Mouse (Mus musculus) small intestine, adult 2 months (tissue): ENCODE data around the gene Nup62. TPM values are rescaled to one million over a fixed set of nuclear protein-coding genes. Genes with fewer than 3 reads are reported as not detected.
A peak's percentile ranks its signal among the peaks of the same experiment; 100 is the strongest.

Source experiments
- H3K27ac ChIP-seq: fragments of 200-500 bp; 2 replicates; pipeline ENCODE4 v1.5.1; 2012; ENCODE audit warnings: low read depth, low read length, control low read depth, inconsistent platforms; ENCODE audit not compliant: insufficient read depth
- H3K27me3 ChIP-seq: fragments of 200-500 bp; 2 replicates; pipeline ENCODE4 v1.6.1; 2012; ENCODE audit warnings: mild to moderate bottlenecking, moderate library complexity, low read length, inconsistent platforms; ENCODE audit not compliant: control insufficient read depth, insufficient read depth
- H3K36me3 ChIP-seq: fragments of 200-500 bp; 2 replicates; pipeline ENCODE4 v1.6.1; 2012; ENCODE audit warnings: mild to moderate bottlenecking, low read length, control low read depth, inconsistent platforms; ENCODE audit not compliant: control insufficient read depth, insufficient read depth
- H3K4me1 ChIP-seq: fragments of 200-500 bp; 2 replicates; pipeline ENCODE4 v1.6.1; 2012; ENCODE audit warnings: low read length, inconsistent platforms, mixed read lengths; ENCODE audit not compliant: control insufficient read depth, insufficient read depth, insufficient read length
- H3K4me3 ChIP-seq: fragments of 200-500 bp; 2 replicates; pipeline ENCODE4 v1.5.1; 2012; ENCODE audit warnings: low read depth, mild to moderate bottlenecking, control low read depth, inconsistent platforms, low read length, moderate library complexity
- CTCF ChIP-seq: fragments of 200-500 bp; IDR thresholded peaks from 2 replicates; pipeline ENCODE4 v1.5.1; 2012; ENCODE audit warnings: low read depth, mild to moderate bottlenecking, control low read depth, inconsistent platforms, low read length, moderate library complexity, mixed read lengths; ENCODE audit not compliant: insufficient replicate concordance, insufficient read length; ENCODE audit errors: extremely low read depth
- POLR2A ChIP-seq: fragments of 200-500 bp; IDR thresholded peaks from 2 replicates; pipeline ENCODE4 v1.6.1; 2012; ENCODE audit warnings: low read depth, mild to moderate bottlenecking, control low read depth, inconsistent platforms, low read length, moderate library complexity
- whole genome bisulfite sequencing: fragments of 180-500 bp; shearing (Covaris S2); methylation state at CpG from one replicate; pipeline ENCODE4 v1.1.7; 2018; 5-methylcytosine and 5-hydroxymethylcytosine counted together
- polyA plus RNA-seq: library from polyadenylated mRNA; depleted of rRNA; stranded (reverse); fragments of >200 nt; gene quantifications from 2 replicates; pipeline ENCODE4 v1.2.3, GENCODE M21; 2012

The Nup62 gene
- polyA plus RNA-seq, 1 experiment: 53.3 TPM

GRCm38 (mm10) chr7:44839491-44840191 lies 23.8 kb downstream of the Nup62 start:
- Histone ChIP-seq H3K27me3 (no peaks in the 10 kb centered on the region), H3K4me1 (peaks cover 21% of the 10 kb centered on the region), H3K4me3 (peak overlapping the region; percentile 46), H3K36me3 (peaks cover 33% of the 10 kb centered on the region), H3K27ac (no peak overlapping the region)
- TF ChIP-seq POLR2A: no peak
- no peak for TF ChIP-seq CTCF
- 5% methylated on average over 58 of the region's 58 CpGs for WGBS

GRCm38 (mm10) chr7:44840426-44840825 lies 24.5 kb downstream of the Nup62 start:
- peak overlapping the region; percentile 46; the same call in 1 of the 2 replicates for H3K4me3 ChIP-seq
- 69% methylated on average over 14 of the region's 14 CpGs for WGBS
- H3K4me1 ChIP-seq: peaks cover 21% of the 10 kb centered on the region
- H3K27ac ChIP-seq: no peak overlapping the region
- TF ChIP-seq POLR2A (no peak), CTCF (no peak)
- H3K36me3 ChIP-seq: peaks cover 40% of the 10 kb centered on the region
- H3K27me3 ChIP-seq: no peaks in the 10 kb centered on the region

- peaks cover 13% of the 10 kb centered on the region for H3K4me1 ChIP-seq
- H3K27me3 ChIP-seq: no peaks in the 10 kb centered on the region
- TF ChIP-seq CTCF: no peak
- no peak for TF ChIP-seq POLR2A
- no peak overlapping the region for H3K27ac ChIP-seq
- H3K4me3 ChIP-seq: no peak overlapping the region
- H3K36me3 ChIP-seq: peaks cover 53% of the 10 kb centered on the region
- 90% methylated on average over 8 of the region's 8 CpGs for WGBS
Measured at GRCm38 (mm10) chr7:44841825-44842463, 26.1 kb downstream of the Nup62 start.

GRCm38 (mm10) chr7:44845006-44845405 lies 29.1 kb downstream of the Nup62 start:
- peaks cover 53% of the 10 kb centered on the region for H3K36me3 ChIP-seq
- H3K27me3 ChIP-seq: no peaks in the 10 kb centered on the region
- TF ChIP-seq POLR2A: no peak
- no peak for TF ChIP-seq CTCF
- 92% methylated on average over 10 of the region's 10 CpGs for WGBS
- H3K27ac ChIP-seq: no peak overlapping the region
- H3K4me3 ChIP-seq: no peak overlapping the region
- peaks cover 7% of the 10 kb centered on the region for H3K4me1 ChIP-seq

- H3K36me3 ChIP-seq: peaks cover 46% of the 10 kb centered on the region
- no peak overlapping the region for H3K27ac ChIP-seq
- WGBS: 87% methylated on average over 7 of the region's 7 CpGs
- H3K4me1 ChIP-seq: peaks cover 8% of the 10 kb centered on the region; the same call in 1 of the 2 replicates
- TF ChIP-seq CTCF (no peak), POLR2A (no peak)
- H3K4me3 ChIP-seq: no peak overlapping the region
- H3K27me3 ChIP-seq: no peaks in the 10 kb centered on the region
Measured at GRCm38 (mm10) chr7:44846804-44847203, 30.9 kb downstream of the Nup62 start.

- TF ChIP-seq POLR2A (no peak), CTCF (no peak)
- H3K4me1 ChIP-seq: peaks cover 8% of the 10 kb centered on the region; the same call in 1 of the 2 replicates
- H3K27ac ChIP-seq: no peak overlapping the region
- 29% methylated on average over 5 of the region's 5 CpGs for WGBS
- peaks cover 37% of the 10 kb centered on the region for H3K36me3 ChIP-seq
- peak overlapping the region; percentile 80 for H3K4me3 ChIP-seq
- H3K27me3 ChIP-seq: no peaks in the 10 kb centered on the region
Measured at GRCm38 (mm10) chr7:44847772-44848171, 31.9 kb downstream of the Nup62 start.

GRCm38 (mm10) chr7:44848561-44849415 lies 32.9 kb downstream of the Nup62 start, which contains the start of the genes Akt1s1 and Tbc1d17:
Akt1s1 (plus strand) TSS chr7:44848991.
Tbc1d17 (minus strand) TSS chr7:44849079.
- peak within 1 kb of the TSS; percentile 80 for H3K4me3 ChIP-seq
- peaks cover 11% of the 10 kb centered on the region for H3K4me1 ChIP-seq
- WGBS: under 1% methylated on average over 54 of the region's 54 CpGs
- no peak for TF ChIP-seq CTCF
- TF ChIP-seq POLR2A: peak; percentile 48; the same call in 1 of the 2 replicates
- no peaks in the 10 kb centered on the region for H3K27me3 ChIP-seq
- peaks cover 27% of the 10 kb centered on the region for H3K36me3 ChIP-seq
- H3K27ac ChIP-seq: peak within 1 kb of the TSS; percentile 91
